Mouse (Mus musculus) kidney, postnatal 4 days (tissue): ENCODE results near the gene Il2ra.

Experiments
- DNase-seq, 2 experiments: peaks; one replicate each; pipeline ENCODE4 v3.0.0; 2021; ENCODE audit warnings: mixed read lengths in 2 of 2

The Il2ra gene

DNA sequence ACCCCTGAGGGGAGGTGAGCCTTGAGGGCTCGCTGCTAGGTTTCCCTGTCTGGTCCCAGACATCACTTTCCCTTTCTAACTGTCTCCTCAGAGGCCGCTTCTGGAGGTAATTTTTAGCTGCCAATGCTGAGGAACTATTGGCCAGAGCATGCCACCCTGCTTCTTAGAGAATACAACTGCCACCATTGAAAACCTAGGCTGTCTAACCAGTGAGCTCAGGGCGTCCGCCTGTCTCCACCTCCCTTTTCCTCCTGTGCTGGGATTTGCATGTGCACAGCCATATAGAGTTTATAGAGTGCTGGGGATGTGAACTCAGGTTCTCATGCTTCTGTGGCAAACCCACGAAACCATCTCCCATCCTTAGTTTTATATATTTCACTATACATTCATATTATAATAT lies 11.2 kb downstream of the Il2ra start:
- DNase-seq = no peak

DNA sequence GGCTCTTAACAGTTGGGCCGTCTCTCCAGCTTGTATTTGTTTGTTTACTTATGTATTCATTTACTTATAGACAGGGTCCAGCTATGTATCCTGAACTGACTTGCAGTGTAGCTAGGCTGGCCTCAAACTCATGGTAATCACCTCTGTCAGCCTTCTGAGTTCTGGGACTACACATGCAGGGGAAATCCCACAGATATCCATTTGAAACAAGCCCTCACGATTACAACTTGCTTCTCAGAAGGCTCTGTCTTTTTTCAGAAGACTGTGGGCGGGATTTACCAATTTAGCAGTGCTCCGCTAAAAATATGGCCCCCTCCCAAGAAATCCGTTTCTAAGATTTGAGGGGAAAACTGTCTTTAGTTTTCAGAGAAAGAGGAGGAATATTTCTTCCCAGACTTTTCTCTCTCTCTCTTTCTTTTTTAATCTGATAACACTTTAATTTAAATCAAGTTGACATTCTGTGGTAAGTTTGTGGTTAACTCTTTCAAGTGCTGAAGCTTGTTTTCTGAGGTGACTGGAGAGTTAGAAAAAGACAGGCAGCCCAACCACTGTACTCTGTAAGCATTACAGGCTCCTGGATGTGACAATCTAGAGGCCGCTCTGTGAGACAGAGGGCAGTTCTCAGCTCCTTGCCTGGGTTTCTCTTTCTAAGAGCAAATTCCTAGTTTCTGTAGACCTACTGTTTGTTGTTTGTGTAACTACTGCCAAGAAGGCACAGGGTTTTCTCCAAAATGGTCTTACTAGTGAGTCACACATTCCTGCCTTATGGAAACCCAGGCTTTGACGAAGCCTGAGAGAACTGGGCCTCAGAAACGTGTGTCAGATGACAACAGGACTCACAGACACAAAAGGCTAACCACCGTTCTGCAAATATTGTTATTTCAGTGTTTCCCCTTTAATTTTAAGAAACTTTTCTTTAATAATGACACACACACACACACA lies 12.7 kb downstream of the Il2ra start:
- no peak for DNase-seq

DNA sequence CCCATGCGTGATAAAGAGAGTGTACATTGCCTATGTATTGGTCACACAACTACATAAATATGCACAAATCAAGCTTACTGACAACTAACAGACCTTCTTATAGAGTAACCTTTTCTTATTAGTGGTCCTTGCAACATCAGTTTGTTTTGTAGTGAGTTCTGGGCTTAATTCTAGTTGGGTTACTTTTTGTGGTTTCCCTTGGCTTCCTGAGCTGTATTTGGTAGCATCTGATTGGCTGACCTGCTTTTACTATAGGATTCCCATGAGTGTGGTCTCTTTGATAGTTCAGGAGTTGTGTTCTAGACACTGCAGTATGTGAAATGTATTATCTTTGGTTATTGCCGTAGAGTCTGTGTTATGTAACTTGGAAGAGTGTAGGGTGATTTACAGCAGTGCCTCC lies 15.0 kb downstream of the Il2ra start:
- no peak for DNase-seq

DNA sequence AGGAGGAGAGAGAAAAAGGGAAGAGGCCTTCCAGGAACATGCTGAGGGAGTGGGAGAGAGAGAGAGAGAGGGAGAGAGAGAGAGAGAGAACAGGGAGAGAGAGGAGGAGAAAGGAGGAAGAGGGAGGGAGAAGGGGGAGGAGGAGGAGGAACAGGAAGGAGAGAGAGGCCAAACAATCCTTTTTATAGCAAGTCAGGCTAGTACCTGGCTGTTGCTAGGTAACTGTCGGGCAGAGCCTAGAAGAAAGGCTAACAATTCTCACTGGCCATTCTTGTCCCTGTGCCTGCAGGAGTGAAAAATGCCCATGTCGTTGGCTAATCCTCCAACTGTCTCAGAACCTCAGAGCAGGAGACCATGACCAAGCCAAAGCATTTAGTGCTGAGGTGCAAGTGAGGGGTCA lies 16.7 kb downstream of the Il2ra start:
- no peak for DNase-seq

DNA sequence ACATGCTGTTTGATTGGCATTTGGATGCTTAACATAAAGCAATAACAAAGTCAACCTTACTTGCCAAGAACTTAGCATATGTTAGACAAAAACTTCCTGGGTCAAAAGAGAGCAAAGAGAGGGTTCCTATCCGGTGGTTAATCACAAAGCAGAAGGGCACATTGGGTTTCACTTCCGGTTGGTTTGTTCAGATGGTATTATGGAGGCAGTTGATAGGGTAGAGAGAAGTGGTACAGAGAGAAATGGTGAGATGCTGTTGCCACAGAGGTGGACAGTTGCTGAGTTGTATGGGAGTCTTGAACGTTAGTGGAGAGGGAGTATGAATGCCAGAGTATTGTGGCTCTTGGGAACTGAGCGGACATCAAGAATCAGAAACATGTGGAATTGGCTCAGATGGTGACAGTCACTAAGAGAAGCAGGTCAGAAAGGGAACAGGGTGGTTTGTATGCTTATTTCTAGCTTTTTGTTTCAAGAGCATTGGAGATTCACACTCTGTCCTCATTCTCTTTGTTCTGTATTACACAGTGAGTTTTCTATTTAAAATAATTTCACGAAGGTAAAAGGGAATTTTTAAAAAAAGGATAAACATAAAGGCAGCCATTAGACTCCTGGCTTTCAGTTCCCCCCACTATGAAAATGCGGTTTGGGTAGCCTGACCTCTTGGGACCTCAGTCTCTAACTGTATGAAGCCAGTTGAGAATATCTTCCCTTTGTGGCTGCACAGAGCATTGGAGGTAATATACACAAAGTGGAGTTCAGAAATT lies 19.7 kb downstream of the Il2ra start:
- no peak for DNase-seq

DNA sequence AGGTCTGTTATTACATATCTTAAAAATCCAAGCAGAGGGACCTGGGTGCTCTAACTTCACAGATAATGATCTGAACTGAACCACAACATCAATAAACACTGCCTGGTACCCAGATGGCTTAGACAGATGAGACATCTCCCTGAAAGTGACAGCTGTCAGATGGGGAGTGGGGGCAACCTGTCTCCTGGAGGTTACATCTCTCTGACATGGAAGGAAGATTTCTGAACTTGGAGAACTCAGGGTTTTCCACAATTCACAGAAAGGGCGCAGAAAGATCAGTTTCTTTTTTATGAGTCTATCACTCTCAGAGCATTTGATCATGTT lies 20.3 kb downstream of the Il2ra start:
- DNase-seq = no peak

DNA sequence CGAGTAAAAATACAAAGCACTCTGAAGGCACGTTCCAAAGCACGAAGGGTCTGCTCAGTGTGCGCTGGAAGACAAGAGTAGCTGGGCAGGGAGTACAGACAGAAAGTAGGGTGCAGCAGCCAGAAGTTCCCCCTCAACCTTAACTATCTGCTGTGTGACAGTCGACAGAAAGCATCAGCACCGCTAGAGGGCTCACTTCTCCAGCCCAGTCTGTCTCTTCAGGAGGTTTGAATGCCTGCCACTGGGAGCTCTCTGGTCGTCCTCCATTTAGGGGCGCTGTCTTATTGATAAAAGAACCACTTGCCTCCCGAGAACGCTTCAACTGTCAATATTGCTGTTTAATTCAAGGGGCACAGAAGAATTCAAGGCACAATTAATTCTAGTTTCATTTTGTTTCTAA lies 21.4 kb downstream of the Il2ra start:
- DNase-seq = peak; percentile 87 to 90

DNA sequence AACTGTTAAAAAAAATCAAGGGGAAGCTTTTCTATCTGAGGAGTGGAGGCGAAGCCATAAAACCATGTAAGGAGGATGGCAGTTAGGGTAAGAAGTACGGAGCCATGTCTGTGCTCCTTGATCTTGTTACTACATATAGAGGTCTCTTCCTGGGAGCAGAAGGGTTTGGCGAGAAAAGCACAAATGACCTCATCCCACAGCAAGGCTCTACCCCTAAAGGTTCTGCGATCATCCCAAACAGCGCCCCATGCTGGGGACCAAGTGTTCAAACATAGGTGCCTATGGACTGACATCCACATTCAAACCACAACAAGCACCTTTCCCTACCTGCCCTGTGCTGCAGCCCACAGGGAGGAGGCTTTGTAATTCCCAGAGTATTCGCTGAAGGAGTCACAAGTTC lies 21.8 kb downstream of the Il2ra start:
- peak; percentile 62 to 70 for DNase-seq

DNA sequence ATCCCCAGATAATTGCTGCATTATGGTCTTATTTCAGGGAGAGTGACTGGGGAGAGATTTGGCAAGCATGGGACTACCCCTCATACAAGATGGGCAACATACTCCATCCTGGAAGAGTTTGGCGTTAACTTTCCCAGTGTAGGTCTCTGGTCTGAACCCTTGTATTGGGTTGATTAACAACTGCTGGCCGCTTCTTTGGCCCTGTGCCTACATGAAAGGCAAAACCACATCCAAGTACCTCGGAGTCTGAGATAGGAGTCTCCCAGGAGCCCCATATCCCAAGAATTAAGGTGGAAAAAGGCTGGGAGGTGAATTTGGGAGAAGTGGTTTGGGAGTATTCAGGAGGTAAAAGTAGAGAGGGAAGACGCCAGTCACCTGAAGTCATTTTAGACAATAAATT lies 22.2 kb downstream of the Il2ra start:
- no peak for DNase-seq

DNA sequence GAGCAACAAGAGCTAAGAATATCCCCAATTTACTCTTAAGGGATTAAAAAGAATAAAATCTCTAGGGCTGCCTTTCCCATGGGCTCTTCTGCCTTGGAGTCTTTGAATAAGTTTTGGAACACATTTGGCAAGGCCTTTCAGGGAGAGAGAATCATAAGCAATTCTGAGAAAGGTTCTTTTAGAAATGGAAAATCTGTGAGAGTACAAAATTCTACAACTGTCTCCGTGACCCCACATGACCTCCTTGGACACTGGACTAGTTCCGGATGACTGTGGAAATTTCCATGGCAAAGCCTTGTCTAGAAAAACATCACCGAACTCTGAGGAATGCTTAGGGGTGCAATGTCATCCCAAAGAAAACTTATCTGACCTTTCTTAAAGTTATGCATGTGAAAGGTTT lies 22.7 kb downstream of the Il2ra start:
- no peak for DNase-seq

DNA sequence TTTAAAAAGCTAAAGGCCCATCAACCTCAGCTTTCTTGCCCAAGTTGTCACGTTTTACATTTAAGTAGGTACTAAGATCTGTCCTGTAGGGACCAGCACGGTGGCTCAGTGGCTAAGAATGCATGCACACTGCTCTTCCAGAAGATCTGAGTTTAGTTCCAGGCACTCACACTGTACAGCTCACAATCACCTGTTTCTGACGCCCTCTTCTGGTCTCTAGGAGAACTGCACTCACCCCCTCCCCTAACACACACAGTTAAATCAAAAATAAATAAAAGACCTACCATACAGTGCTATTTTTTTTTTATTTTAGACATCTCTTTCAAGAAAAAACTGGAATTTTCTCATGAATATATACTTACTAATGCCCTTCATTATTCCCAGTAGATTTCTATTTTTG lies 29.5 kb downstream of the Il2ra start:
- DNase-seq = no peak

DNA sequence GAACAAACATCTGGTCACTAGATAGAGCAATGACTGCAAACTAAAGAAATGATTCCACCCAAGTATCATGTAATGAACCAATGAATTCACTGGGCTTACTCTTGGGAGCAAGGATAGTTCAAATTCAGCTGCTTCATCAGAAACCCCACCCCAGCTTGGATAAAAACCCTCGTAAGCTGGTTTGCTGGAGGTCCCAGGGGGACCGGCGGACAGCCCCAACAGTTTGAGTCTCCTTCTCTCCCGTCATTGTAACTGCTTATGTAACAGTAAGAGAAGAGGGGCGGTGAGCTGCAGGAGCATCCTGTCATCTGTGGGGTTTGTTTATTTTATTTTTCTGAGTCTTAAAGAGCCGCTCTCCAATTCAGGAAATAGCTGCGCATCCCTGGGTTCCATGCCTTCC lies 37.0 kb downstream of the Il2ra start:
- no peak for DNase-seq

DNA sequence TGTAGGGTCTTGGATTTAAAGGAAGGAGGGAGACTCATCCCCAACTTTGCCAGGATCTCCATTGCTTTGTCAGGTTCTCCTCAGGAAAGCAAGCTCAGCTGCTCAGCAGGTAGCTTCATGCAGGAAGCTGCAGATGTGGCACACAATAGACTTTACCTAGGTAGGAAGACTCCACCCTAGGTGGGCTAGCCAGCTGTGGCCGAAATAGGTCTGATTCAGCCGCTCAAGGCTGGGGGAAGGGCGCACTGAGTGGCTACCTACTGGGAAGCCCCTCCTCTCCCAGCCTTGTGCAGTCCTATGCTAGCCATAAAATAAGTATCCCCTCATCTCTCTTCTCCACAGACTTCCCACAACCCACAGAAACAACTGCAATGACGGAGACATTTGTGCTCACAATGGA lies 40.1 kb downstream of the Il2ra start:
- DNase-seq = no peak

DNA sequence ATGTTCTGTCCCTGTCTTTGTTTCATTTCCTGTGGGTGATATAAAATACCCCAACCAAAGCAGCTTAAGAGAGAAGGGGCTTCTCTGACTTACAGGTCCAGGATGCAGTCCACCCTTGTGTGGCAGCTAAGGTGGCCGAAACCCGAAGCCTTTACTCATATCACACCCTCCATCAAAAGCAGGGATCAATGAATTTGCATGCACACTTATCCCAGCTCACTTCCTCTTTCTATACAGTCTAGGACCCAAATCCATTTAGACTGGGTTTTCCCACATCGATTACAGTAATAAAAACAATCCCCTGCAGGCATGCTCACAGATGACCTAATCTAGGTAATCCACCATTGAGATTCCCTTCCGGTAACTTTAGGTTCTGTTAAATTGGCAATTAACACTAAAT lies 43.9 kb downstream of the Il2ra start:
- DNase-seq = no peak

DNA sequence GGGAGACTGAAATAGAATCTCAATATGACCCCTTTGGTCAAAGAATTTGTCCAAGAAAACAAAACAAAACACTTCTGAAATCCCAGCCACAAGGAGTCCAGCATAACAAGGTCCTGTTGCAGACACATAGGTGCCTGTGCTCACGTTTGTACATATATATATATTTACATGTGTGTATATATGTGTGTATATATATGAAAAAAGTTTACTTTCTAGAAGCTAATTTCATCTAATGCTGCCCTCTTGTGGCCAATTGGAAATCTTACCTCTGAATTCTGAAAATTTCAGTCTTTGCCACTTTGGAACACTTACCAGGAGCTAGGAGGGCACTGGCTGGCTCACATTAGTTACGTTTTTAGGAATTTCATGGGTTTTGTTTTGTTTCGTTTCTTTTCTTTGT lies 44.8 kb downstream of the Il2ra start:
- DNase-seq = peak in 1 of 2 experiments; percentile 7

DNA sequence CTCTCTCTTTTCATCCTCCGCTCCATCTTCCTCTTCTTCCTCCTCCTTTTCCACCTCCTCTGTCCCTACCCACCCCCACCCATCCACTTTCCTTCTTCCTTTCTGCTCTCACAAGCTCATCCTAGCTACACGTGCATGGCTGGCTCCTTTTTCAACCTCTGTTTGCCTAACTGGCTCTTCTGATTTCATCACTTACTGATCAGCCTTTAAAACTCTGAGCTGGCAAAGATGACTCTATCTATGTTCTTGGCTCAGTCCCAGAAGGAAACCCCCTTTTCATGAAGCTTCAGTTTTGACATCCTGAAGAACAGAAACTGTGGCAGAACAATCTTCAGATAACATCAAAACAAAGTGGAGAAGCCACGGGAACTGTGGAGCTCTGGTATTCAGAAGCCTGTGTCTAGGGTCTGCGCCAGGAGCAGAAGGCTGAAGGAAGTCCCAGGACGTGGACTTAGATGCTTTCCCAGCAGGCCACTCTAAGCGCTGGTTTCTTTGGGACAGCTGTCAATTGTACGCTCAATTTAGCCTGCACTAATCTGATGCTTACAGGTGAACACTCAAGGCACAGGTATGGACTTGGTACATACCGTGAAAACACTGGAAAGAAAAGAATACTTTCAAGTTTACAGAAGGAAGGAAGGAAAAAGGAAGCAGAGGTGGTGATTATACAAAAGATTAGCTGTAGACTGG lies 47.7 kb downstream of the Il2ra start:
- no peak for DNase-seq

DNA sequence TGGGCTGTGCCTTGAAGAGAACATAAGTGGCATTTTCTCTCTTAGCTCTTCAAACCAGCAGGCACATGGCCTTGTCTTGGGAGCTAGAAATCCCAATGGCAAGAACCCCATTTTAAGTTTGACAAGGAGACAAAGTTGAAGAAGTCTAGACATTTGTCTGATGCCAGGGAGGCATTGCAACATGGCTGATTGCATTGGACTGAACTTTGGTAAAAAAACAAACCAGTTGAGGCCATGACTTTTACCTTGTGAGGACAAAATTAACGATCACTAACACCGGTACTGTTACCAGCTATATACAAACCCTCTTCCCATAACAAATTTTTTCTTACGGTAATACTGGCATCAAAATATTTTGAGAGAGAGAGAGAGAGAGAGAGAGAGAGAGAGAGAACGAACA lies 50.7 kb downstream of the Il2ra start:
- no peak for DNase-seq

DNA sequence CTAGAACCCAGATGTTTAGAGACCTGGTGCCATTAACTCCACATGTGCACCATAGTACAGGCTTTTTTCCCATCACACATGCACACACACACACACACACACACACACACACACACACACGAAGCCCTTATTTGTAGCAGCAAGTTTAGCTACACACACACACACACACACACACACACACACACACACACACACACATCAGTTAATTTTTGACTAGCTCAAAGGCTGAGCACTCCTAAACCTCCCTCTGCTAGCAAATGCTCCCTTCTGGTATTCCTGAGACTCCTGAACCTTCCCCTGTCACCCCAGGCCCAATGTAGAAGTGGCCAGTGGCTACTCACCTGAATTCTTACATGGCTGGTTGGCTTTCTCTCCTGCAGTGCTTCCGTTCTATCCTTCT lies 51.5 kb downstream of the Il2ra start:
- DNase-seq = peak; percentile 36 to 51

DNA sequence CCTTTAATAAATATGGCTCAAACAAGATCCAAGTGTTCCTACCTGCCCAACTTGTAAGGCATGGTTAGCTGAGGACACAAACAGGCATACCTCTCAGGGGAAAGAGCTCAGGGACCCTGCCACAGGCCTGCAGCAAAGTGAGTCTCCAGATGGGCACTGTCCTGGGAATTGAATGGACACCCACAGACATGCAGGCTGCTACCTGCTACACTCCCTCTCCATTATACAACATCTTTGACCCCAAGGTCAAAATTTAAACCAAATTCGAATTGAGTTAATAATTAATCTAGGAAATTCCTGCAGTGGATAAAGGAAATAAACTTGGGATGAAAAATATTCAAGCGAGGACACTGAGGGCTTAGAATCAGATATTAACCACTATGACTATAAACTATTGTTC lies 53.3 kb downstream of the Il2ra start:
- DNase-seq = no peak

DNA sequence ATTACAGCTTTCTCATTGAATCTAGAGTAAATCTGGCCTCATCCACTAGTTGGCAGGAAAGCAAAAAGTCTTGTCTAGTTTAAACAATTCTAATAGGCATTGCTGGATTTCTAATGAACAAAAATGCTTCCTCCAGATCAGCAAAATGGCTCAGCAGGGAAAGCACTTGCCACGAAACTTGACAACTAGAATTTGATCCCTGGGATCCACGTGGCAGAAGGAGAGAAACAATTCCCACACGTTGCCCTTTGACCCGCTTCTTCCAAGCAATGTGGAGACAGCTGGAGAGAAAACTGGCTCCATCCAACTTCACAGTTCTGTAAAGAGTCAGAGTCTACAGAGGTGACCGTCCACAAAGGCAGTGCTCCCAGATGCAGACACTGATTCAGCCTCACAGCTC lies 56.4 kb downstream of the Il2ra start:
- peak; percentile 8 to 41 for DNase-seq

DNA sequence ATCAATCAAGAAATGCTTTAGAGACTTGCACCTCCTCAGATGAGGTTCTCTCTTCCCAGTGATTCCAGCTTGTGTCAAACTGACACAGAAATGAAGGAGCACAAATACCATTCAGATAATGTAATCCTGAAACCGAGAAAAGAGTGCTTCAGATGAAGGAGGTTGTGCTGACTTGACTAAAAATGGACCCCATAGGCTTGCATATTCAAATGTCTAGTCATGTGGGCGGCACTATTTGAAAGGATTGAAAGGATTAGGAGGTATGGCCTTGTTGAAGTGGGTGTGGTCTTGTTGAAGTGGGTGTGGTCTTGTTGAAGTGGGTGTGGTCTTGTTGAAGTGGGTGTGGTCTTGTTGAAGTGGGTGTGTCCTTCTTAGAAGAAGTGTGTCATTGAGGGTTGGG lies 57.3 kb downstream of the Il2ra start:
- no peak for DNase-seq

DNA sequence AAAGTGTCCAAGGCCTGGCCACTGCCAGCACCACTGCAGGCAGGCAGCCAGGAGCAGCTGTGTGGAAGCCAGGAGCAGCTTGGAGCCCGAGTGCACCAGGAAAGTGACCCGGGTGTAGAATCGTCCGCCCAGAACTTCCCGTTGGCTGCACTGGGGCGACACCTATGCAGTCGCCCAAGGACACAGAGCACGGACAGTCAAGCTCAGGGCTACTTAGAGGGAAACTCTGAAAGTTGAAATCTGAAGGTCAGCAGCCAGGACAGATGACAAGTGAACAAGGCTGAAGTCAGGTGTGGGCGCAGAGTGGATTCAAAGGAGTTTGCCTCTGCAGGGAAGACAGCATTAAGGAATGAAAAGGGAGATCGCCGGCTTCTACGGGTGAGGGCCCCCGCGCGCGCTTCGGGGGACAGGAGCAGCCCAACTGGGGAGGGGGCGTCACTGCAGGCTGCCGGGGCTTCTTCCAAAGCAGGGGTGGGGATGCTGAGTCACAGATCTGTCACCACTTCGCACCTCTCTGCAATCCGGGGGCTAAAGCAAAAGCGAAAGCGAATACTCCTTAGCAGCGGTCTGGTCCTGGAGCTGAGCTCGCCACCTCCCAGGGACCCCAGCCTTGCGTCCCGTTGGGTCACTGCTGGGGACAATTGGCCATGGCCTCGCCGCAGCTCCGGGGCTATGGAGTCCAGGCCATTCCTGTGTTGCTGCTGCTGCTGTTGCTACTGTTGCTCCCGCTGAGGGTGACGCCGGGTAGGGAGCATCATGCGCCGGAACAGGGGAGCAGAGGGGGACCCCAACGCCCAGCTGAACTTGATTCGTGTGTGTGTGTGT lies 62.8 kb downstream of the Il2ra start, which contains the start of gene Il15ra:
Gene Il15ra, plus strand, starts transcription at position 90 of the 825 bp plus-strand sequence.
- DNase-seq = peak; percentile 74 to 83
